Mouse (Mus musculus): ENCODE data around the gene Pgghg. TPM values are rescaled to one million over a fixed set of nuclear protein-coding genes. Genes with fewer than 3 reads are reported as not detected.
"Not testable (repeated sequence)": the region's sequence is repeated elsewhere in the genome, so short reads cannot be mapped to it uniquely, and the experiment has no call there.

The Pgghg gene
- total RNA-seq, 4 experiments from 2014 or later, result 3.8 to 5.3 (median 4.3) TPM

DNA sequence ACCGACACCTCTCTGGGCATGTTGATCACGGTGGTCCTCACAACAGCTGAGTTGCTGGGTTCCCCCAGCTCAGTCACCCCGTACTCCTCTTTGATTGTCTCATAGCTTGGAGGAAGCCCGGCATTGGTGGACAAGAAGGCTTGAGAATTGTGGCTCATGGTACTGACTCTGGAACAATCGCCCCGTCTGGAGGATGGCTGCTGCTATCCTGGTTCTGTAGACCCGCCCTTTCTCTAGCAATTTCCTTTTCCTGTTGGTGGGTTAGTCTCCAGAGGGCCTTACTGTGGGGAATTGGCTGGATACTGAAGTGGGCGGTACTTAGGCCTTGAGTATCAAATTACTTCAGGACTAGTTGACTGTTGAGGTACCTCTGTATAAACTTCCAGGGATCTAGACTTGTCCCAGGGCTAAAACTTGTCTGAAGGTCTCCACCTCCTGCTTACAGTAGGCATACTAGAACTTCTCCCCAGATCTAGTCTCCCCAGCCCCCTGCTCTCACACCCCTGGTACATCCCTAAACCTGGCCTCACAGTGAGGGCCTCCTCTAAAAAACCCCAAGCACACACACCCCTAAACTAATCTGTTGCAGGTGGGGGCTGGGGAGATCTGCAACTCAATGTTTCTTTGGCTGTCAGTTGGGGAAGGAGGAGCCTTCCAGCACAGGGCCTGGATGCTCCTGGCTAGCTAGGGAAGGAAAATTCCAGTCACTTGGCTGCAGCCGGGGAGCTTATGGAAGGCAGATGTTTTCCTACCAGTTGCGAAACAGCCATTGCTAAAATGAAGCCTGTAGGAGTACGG is 14.8 kb downstream of the Pgghg start, which contains the start of the genes Gm45717 and Ifitm2:
TSS of gene Gm45717 (minus strand) at position 180 of the 798 bp plus-strand sequence.
TSS of gene Ifitm2 (minus strand) at position 230 of the 798 bp plus-strand sequence.
- peak; percentile 97 for DNase-seq (ENCODE audit: low spot score)

DNA sequence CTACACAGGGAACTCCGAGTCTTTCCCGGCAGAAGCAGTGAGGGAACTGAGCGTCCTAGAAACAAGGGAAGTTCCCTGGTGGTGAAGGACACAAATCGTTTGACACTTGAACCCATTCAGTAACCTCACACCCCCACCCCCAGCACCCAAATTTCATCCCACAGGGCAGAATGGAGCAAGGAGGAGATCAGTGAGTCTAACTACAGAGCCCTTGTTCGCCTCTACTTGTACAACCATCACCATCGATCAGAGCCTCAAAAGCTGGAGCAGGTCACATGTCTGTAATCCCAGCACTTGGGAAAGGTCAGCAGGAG is 15.3 kb downstream of the Pgghg start:
- no peak for DNase-seq (ENCODE audit: low spot score)

DNA sequence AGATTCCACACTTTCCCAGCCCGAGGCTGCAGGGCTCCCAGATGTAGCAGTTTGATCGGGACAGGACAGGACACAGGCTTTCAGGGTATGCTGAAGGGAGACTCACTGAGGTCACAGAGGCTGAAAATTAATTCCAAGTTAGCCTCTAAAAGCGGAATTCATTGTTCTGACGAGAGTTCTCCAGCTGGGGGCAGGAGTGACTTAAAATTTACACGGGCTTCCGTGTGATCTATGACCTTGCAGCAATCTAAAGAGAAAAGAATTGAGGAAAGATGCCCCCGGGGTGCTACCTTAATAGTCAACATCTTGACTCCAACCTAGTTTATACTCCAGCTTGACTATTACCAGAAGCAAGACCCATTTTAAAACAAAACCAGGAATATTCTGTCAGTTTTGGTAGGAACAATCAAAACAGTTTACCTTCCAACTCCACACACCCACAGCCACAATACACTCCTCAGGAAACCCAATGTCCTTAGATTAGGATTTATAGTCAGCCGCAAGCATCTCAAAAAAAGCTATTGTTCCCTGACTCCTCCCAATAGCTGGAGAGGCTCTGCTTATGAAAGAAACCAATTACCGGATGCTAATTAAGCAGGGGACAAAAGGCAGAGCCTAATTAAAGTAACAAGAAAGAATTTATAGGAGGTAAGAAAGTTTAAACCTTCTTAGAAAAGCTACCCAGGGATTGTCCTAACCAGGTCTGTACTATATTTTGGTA is 18.1 kb downstream of the Pgghg start:
- peak; percentile 74 for DNase-seq (ENCODE audit: low spot score)

DNA sequence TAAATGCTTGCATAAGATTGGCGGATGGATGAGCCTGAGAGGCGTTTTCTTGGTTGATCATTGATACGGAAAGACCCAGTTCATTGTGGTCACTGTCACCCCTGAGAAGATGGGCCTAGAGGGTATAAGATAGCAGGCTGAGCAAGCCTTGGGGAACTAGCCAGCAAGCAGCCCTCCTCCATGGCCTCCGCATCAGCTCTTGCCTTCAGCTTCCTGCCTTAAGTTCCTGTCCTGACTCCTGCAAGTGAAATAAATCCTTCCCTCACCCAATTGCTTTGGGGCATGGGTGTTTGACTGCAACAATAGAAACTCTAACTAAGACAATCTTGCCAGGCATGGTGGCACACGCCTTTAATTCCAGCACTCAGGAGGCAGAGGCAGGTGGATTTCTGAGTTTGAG is 18.8 kb downstream of the Pgghg start:
- no peak for DNase-seq (ENCODE audit: low spot score)

DNA sequence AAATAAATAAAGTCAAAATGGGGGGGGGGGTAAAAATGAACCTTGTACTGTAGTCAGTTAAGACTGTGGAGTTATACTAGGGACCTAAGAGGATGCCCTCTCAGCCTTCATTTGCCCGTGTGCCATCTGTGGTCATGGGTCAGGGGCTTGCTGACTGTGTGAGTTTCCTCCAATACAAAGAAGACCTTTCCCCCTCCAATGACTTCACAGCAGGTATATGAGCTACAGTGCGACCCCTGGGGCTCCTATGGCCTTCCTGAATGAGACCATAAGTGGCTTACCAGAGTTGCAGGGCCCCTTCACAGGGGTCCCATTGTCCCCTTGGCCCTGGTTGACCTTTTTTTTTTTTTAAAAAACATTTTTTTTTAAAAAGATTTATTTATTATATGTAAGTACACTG is 20.2 kb downstream of the Pgghg start:
- no peak for DNase-seq (ENCODE audit: low spot score)

DNA sequence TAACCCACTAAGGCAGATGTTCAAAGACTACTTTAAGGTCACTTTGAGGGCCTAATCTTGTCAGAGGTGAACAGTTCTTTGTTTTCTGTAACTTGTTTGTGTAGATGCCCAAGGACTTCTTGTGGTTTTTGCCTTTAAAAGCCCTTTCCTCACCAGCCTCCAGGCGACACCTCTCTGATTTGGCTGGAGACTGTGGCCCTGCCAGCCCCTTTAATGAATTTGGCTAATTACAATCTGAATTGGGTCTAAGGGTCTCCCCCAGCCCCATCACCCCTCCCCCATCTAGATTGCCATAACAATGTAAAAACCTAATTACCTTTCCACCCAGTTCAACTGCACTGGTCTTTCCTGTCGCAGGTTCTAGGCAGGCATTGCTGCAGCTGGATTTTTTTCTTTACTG is 21.5 kb downstream of the Pgghg start:
- DNase-seq (ENCODE audit: low spot score), result no peak

DNA sequence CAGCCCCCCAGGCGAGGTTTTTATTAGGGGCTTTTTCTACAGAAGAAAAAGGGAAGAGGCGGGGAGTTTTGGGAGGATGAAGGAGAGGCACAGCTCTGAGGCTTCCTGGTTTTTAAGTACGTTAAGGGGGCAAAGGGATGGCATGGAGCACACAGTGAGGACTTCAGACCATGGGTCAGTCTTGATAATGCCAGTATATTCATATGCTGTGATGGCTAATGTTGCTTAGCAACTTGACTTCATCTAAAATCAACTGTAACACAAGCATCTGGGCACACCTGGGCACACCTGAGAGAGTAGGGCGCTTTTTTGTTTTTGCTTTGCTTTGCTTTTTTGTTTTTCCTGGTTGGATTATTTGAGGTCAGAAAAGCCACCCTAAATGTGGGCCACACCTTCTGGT is 25.7 kb downstream of the Pgghg start, which contains the start of gene Ifitm1:
TSS of gene Ifitm1 (plus strand) at position 301 of the 400 bp plus-strand sequence.
- DNase-seq (ENCODE audit: low spot score), result no peak

GRCm38 (mm10) chr7:140967862-140968591 is 26.8 kb downstream of the Pgghg start:
- DNase-seq (ENCODE audit: low spot score), result no peak

DNA sequence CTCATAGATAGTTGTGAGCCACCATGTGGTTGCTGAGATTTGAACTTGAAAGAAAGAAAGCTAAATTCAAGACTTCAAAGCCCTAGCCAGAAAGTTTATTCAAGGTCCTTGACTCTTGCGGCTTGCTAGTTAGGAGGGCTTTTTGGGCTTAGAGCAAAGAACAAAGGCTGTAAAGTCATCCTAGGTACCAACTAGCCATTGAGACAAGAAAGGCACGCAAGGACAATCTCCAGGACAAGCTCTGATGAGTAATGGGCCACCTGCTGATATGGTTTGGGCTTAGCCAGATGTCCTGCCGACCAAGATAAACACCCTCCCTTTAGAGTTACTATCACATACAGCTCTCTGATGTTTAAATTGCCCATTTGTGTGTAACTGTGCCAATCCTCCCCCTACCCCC is 27.5 kb downstream of the Pgghg start:
- DNase-seq (ENCODE audit: low spot score), result not testable (repeated sequence)

GRCm38 (mm10) chr7:140970931-140971330 is 29.7 kb downstream of the Pgghg start:
- no peak for DNase-seq (ENCODE audit: low spot score)

DNA sequence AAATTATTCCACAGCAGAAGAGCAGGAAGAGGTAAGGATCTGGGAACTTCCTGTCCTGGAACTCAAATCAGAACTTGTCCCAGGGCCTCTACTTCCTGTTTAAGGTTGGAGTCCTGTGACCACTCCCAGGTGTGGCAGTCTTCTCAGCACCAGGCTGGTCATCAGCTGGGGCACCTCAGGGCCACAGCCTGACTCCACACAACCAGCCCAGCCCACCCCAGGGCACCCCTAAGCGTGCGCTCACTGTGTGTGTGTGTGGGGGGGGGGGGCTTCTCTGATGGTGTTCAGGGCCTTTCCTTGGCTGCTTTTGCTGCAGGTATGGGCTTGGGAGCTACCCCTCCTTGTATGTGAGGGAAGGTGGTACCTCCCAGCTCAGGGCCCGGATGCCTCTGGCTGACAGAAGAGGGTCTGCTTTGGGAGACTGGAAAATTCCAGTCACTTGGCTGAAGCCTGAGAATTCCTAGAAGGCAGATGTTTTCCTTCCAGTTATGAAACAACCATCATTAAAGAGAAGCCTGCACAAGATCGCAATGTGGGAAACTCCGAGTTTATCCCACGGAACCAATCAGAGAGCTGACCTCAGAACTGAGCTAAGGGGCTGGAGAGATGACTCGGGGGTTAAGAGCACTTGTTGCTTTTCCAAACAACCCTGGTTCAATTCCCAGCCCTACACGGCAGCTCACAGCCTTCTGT is 30.4 kb downstream of the Pgghg start:
- DNase-seq (ENCODE audit: low spot score), result peak; percentile 56

- DNase-seq (ENCODE audit: low spot score), result no peak
These were observed 32.4 kb downstream of the Pgghg start for GRCm38 (mm10) chr7:140973396-140974165.

DNA sequence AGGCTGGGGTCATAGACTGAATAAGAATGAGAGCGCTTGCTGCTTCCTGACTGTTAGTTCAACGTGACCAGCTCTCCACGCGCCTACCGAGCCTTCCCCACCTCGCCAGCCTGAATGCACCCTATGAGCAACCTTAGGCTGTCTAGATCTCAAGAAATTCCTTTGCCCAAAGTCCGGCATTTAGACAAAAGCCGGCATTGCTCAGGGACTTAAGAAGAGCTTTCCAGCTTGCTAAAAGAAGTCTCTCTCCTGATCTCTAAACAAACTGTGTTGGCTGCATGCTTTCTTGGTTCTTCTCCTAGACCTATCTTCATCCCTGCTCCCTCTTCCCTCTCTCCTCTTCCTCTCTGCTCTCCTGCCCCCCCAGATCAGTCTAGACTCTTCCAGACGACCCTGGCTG is 33.7 kb downstream of the Pgghg start:
- DNase-seq (ENCODE audit: low spot score), result no peak

GRCm38 (mm10) chr7:140975465-140975864 is 34.3 kb downstream of the Pgghg start:
- DNase-seq (ENCODE audit: low spot score), result no peak

GRCm38 (mm10) chr7:140976720-140977119 is 35.5 kb downstream of the Pgghg start:
- not testable (repeated sequence) for DNase-seq (ENCODE audit: low spot score)

DNA sequence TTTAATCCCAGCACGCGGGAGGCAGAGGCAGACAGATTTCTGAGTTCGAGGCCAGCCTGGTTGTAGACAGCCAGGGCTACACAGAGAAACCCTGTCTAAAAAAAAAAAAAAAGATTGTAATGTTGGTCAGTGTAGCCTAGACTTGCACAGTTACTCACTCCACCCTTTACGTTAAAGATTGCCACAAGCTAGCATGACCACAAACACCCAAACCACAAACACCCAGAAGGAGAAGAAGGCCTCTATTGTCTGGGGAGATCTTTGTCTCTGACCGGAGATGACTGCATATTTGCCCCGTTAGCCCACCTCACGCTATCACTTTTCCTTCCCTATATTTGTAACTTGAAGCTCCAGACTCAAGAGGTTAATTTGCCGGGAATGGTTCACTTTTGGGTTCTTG is 40.5 kb downstream of the Pgghg start:
- no peak for DNase-seq (ENCODE audit: low spot score)

DNA sequence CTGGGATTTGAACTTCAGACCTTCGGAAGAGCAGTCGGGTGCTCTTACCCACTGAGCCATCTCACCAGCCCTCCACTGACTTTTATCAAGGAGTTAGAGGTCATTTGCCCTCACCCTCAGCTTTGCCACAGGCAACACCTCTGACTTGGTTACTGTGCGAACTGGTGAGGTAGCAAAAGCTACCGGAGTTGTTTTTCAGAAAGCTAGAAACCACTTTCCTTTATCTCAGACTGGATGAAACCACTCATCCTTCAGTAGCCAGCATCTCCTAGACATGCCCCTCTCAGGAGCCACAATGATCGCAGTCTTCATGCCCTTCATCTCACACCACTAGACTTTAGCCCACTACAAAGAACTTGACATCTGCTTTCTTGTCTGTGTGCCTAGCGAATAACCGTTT is 41.8 kb downstream of the Pgghg start:
- no peak for DNase-seq (ENCODE audit: low spot score)

DNA sequence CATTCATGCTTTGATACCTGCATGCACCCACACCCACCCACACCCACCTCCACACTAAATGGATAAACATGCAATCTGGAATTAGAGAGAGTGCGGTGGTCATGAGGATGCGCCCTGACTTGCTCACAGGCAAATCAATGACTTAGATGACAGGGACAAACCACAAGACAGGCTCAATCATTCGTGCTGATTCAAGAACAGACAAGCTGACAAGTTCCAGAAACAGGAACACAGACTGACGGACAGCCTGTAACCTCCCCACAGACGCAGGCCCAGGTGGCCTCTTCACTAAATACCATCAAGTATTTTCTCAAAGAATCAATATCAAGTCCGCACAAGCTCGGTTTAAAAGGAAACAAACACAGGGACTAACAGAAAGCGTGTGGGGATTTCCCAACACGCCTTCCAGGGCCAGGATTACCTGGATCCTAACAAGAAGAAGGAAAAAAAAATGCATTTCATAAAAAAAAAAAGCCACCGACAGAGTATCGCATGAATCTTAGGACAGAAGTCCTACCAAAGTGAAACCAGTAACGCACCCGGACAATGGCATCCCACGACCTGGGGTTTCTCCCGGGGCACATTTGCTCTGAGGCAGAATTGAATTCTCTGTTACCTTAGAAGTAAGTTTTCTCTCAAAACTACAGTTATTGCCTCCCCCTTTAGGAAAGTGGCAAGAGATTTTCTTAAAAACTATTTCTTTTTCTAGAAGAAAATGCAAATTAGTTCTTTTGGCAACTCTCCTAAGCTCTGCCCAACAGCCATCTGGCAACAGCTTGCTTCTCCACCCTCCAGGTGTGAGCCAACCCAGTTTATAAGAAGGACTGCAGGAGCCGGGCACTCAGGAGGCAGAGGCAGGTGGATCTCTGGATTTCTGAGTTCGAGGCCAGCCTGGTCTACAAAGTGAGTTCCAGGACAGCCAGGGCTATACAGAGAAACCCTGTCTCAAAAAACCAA is 46.3 kb downstream of the Pgghg start:
- no peak for DNase-seq (ENCODE audit: low spot score)

- DNase-seq (ENCODE audit: low spot score), result no peak
These were observed 47.8 kb downstream of the Pgghg start for GRCm38 (mm10) chr7:140989022-140989421.

- no peak for DNase-seq (ENCODE audit: low spot score)
These were observed 49.0 kb downstream of the Pgghg start for GRCm38 (mm10) chr7:140990185-140990584.
